Mouse (Mus musculus) liver, embryonic 16.5 days (tissue): ENCODE data around the gene Ruvbl1. TPM values are rescaled to one million over a fixed set of nuclear protein-coding genes. Genes with fewer than 3 reads are reported as not detected.

Source experiments
- ATAC-seq: fragments of 200-750 bp; cut with Nextera tagmentation; 2 replicates; pipeline ENCODE4 v1.8.0; 2017; ENCODE audit warnings: low read depth, mild to moderate bottlenecking, moderate number of reproducible peaks, moderate library complexity
- H3K27ac ChIP-seq: fragments of 300-500 bp; sonication (generic); 2 replicates; pipeline ENCODE4 v1.5.1; 2014; ENCODE audit warnings: mild to moderate bottlenecking, low read length
- H3K27me3 ChIP-seq: fragments of 300-500 bp; sonication (generic); 2 replicates; pipeline ENCODE4 v1.6.1; 2014; ENCODE audit warnings: low read depth, low read length, mixed read lengths; ENCODE audit not compliant: control insufficient read depth, insufficient read depth
- H3K36me3 ChIP-seq: fragments of 300-500 bp; sonication (generic); 2 replicates; pipeline ENCODE4 v1.6.1; 2014; ENCODE audit warnings: mild to moderate bottlenecking; ENCODE audit not compliant: control insufficient read depth, insufficient read depth
- H3K4me1 ChIP-seq: fragments of 300-500 bp; sonication (generic); 2 replicates; pipeline ENCODE4 v1.6.1; 2014; ENCODE audit warnings: low read depth, low read length, mixed read lengths; ENCODE audit not compliant: control insufficient read depth
- H3K4me2 ChIP-seq: fragments of 300-500 bp; sonication (generic); 2 replicates; pipeline ENCODE4 v1.6.1; 2014; ENCODE audit warnings: low read depth, low read length, mixed read lengths
- H3K4me3 ChIP-seq: fragments of 300-500 bp; sonication (generic); 2 replicates; pipeline ENCODE4 v1.5.1; 2014; ENCODE audit warnings: low read depth, mild to moderate bottlenecking, low read length
- H3K9ac ChIP-seq: fragments of 300-500 bp; sonication (generic); 2 replicates; pipeline ENCODE4 v1.6.1; 2014; ENCODE audit warnings: low read depth, low read length
- H3K9me3 ChIP-seq: fragments of 300-500 bp; sonication (generic); replicated peaks from 2 replicates; pipeline ENCODE4 v1.6.1; 2016; ENCODE audit warnings: low read length; ENCODE audit not compliant: control insufficient read depth
- WGBS: fragments of 180-500 bp; shearing (Covaris S2); extraction: QIAGEN DNeasy Blood & Tissue Kit; methylation state at CpG from one replicate; pipeline ENCODE4 v1.1.7; 2014; ENCODE audit not compliant: insufficient replicate concordance; 5-methylcytosine and 5-hydroxymethylcytosine counted together
- polyA plus RNA-seq: library from polyadenylated mRNA; unstranded; fragments of >200 nt; fragmentation: Nextera tagmentation; extraction: Ambion mirVana; gene quantifications from 2 replicates; pipeline ENCODE4 v1.2.1, GENCODE M21; 2015

The Ruvbl1 gene
- polyA plus RNA-seq, 1 experiment from 2014 or later = 58.1 TPM

DNA sequence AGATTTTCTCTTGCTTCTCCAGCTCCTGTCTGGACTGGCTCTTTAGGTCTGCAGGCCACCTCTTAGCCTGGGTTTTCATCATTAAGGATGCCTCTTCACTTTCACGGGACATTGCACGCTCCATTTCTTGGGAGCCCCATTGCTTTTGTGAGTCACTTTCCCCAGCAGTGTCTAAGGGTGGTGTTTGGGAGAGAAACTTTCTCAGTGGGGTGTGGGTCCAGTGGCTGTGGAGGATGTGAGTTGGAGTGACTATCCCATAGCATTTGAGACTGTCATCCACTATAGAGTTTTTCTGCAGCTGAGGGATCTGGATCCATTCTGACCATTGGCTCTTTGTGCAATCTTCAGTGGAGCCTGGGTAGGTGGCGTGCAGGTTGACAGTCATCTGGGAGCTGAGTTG, 58.2 kb downstream of the Ruvbl1 start:
- Histone ChIP-seq H3K4me3 (no peak overlapping the region), H3K4me2 (no peak overlapping the region), H3K27ac (no peak overlapping the region), H3K36me3 (no peaks in the 10 kb centered on the region), H3K27me3 (no peaks in the 10 kb centered on the region), H3K9ac (no peak overlapping the region), H3K4me1 (peaks cover 7% of the 10 kb centered on the region), H3K9me3 (no peaks in the 10 kb centered on the region)
- no peak for ATAC-seq
- WGBS = 90% methylated on average over 3 of the region's 3 CpGs

GRCm38 (mm10) chr6:88524056-88524455, 58.8 kb downstream of the Ruvbl1 start:
- H3K4me2 ChIP-seq = no peak overlapping the region
- H3K4me3 ChIP-seq = no peak overlapping the region
- H3K4me1 ChIP-seq = peaks cover 7% of the 10 kb centered on the region
- H3K27ac ChIP-seq = no peak overlapping the region
- ATAC-seq = no peak
- 68% methylated on average over 4 of the region's 4 CpGs for WGBS
- no peak overlapping the region for H3K9ac ChIP-seq
- no peaks in the 10 kb centered on the region for H3K9me3 ChIP-seq
- no peaks in the 10 kb centered on the region for H3K27me3 ChIP-seq
- H3K36me3 ChIP-seq = no peaks in the 10 kb centered on the region

DNA sequence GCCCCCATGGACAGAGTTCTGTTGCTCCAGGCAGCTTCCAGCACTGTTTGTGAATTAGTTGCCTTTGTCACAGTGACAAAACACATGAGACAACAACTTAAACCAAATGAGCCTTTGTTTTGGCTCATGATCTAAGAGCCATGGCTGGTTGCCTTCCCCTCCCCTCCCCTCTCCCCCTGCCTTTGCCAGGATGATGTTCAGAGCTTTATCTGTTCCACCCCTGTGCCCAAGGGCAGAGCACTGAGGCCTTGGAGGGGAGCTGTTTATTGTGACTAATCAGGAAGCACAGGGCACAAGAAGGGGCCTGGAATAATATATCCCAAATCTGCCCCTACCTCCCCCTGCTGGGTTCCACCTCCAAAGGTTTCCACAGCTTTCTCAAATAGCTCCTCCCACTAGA, 65.1 kb downstream of the Ruvbl1 start:
- H3K36me3 ChIP-seq = no peaks in the 10 kb centered on the region
- no peak for ATAC-seq

DNA sequence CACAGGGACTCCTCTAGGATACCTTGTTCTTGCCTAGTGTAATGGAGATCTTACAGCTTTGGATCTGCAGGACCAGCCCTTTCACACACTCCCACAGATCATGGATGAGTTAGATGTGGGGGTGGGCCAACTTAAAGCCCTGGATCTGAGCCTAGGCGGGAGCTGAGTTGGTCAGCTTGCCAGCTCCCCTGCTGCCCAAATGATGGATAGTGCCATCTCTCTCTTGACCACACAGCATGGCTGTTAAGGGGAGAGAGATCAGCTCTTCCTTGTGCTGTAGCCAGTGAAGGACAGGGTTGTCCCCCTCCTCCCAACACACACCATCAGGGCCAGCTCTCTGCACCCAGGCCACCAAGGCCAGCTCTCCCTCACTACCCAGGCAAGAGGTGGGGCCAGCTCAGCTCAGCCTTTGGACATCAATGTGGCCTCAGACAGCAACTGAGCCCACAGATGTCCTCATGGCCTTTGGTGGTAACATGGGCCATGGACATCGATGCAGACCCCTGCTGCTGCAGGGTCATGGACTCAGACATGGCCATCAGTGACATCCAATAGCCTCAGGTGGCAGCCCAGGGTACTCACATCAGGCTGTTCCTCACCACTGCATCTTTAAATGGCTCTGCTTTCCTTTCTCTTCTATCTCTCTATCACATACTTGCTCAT, 75.0 kb downstream of the Ruvbl1 start:
- ATAC-seq = no peak
- no peaks in the 10 kb centered on the region for H3K9me3 ChIP-seq
- peaks cover 7% of the 10 kb centered on the region for H3K4me1 ChIP-seq
- H3K27me3 ChIP-seq = peaks cover 2% of the 10 kb centered on the region; the same call in 1 of the 2 replicates
- 60% methylated on average over 2 of the region's 2 CpGs for WGBS
- H3K4me3 ChIP-seq = no peak overlapping the region
- H3K4me2 ChIP-seq = no peak overlapping the region
- no peaks in the 10 kb centered on the region for H3K36me3 ChIP-seq
- no peak overlapping the region for H3K27ac ChIP-seq
- H3K9ac ChIP-seq = no peak overlapping the region; the same call in 1 of the 2 replicates

More for the DNA sequence above, 65.1 kb downstream of the Ruvbl1 start:
- Histone ChIP-seq H3K4me1 (no peaks in the 10 kb centered on the region), H3K4me2 (no peak overlapping the region), H3K4me3 (no peak overlapping the region), H3K9ac (no peak overlapping the region), H3K27ac (no peak overlapping the region), H3K27me3 (no peaks in the 10 kb centered on the region), H3K9me3 (no peaks in the 10 kb centered on the region)

DNA sequence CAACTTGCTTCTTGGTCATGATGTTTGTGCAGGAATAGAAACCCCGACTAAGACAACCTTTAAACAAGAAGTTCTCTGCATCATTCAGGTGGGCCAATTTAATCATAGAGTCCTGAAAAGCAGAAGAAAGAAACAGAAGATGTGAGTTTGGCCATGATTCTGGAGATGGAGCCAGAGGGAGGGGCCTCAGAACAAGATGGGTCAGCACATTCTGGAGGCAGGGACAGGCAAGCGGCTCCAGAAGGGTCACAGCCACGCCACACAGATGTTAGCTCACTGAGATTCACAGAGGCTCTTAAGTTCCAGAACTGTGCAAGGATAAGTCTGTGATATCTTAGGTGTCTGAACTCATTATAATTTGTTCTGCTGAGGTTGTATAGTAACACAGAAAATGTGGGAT, 79.0 kb downstream of the Ruvbl1 start:
- Histone ChIP-seq H3K4me2 (no peak overlapping the region), H3K27ac (no peak overlapping the region), H3K36me3 (no peaks in the 10 kb centered on the region), H3K4me1 (peaks cover 22% of the 10 kb centered on the region), H3K9ac (no peak overlapping the region), H3K4me3 (no peak overlapping the region), H3K9me3 (no peaks in the 10 kb centered on the region), H3K27me3 (peaks cover 9% of the 10 kb centered on the region)
- ATAC-seq = no peak
- WGBS = 55% methylated on average over 3 of the region's 3 CpGs

DNA sequence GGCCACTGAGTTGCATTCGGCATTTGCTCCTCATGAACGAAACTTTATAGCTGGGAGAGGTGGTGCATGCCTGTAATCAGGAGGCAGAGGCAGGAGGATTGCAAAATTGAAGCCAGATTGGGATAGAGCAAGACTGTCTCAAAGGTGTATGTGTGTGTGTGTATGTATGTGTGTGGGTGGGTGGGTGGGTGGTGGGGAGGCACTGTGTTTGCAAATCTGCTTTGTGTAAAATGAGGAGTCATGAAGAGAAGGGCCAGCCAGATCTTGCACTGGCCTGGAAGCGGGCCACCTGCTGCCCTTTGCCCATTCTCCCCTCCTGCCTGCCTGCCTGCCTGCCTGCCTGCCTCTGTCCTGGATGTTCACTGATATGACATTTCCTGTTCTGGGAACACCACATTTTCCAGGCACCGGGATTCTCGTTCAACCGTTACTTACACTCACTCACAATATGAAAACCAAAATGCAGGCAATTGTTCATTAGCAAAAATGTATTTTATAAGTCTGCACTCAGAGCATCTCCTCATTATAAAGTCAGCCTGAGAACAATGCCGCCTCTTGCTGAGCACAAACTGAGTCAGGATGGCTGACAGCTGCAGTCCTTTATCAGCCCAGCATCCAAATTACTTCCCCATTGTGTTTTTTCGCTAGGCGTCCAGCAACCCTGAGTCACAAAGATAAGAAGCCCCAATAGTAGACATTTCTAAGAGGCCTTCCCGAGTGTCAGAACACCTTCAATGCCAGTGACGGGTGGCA, 79.6 kb downstream of the Ruvbl1 start:
- Histone ChIP-seq H3K4me3 (no peak overlapping the region), H3K27ac (no peak overlapping the region), H3K36me3 (no peaks in the 10 kb centered on the region), H3K4me1 (peaks cover 22% of the 10 kb centered on the region), H3K9ac (no peak overlapping the region), H3K4me2 (no peak overlapping the region), H3K9me3 (no peaks in the 10 kb centered on the region), H3K27me3 (peaks cover 9% of the 10 kb centered on the region)
- WGBS = 19% methylated on average over 11 of the region's 11 CpGs
- peak; percentile 39; the same call in 1 of the 2 replicates for ATAC-seq

- 31% methylated on average over 10 of the region's 10 CpGs for WGBS
- no peak overlapping the region; the same call in 1 of the 2 replicates for H3K4me2 ChIP-seq
- no peaks in the 10 kb centered on the region for H3K9me3 ChIP-seq
- ATAC-seq = no peak
- peaks cover 9% of the 10 kb centered on the region for H3K27me3 ChIP-seq
- H3K4me3 ChIP-seq = no peak overlapping the region
- no peaks in the 10 kb centered on the region for H3K36me3 ChIP-seq
- peaks cover 22% of the 10 kb centered on the region for H3K4me1 ChIP-seq
- no peak overlapping the region for H3K9ac ChIP-seq
- no peak overlapping the region for H3K27ac ChIP-seq
Observed at GRCm38 (mm10) chr6:88545397-88545790, 80.2 kb downstream of the Ruvbl1 start.

Other genes starting within 250 kb of the Ruvbl1 start
- gene Dnajb8, start 243.1 kb upstream of the Ruvbl1 start, polyA plus RNA-seq = not detected in 2 replicates
- 15.3 and 15.6 TPM in 2 replicates for gene Eefsec, start 18.9 kb upstream of the Ruvbl1 start, polyA plus RNA-seq
- 132 and 138 TPM in 2 replicates for gene Sec61a1, start 53.5 kb downstream of the Ruvbl1 start, polyA plus RNA-seq
- gene Kbtbd12, start 172.5 kb downstream of the Ruvbl1 start, polyA plus RNA-seq = 1.4 TPM in 2 replicates